In genomic region chr17:71135866-71136265, GRCm38 (mm10) we compare ENCODE assay signal across 21 mouse cellular contexts. TPM values are rescaled to one million over a fixed set of nuclear protein-coding genes. Genes with fewer than 3 reads are reported as not detected.
A peak's percentile ranks its signal among the peaks of the same experiment; 100 is the strongest.
DNase-seq lines count a peak whose midpoint lies in the region; ATAC-seq lines count a peak whose summit lies in the region.
"Had no signal": no experiment of that assay in that cellular context is flagged by ENCODE, and none has a peak within 500 bp of the region (broad histone marks: within the 10 kb centered on the region; RNA-seq: fewer than 3 reads in every experiment).

No protein-coding gene starts in this region.

- H3K4me1 ChIP-seq in liver, embryonic 13.5 days (replicated peaks) = peaks cover 20% of the 10 kb centered on the region
- H3K4me1 ChIP-seq in liver, embryonic 12.5 days = peaks cover 14% of the 10 kb centered on the region
- peaks cover 20% of the 10 kb centered on the region for H3K4me1 ChIP-seq in kidney, embryonic 14.5 days (ENCODE audit: control insufficient read depth, insufficient read depth, low read length)
- H3K4me1 ChIP-seq in limb, embryonic 11.5 days (ENCODE audit: control insufficient read depth, insufficient read depth, low read length) = peaks cover 10% of the 10 kb centered on the region
- no peaks in the 10 kb centered on the region for H3K4me1 ChIP-seq in midbrain, embryonic 11.5 days (ENCODE audit: control insufficient read depth, insufficient read depth, low read length)
- H3K4me1 ChIP-seq: embryonic facial prominence, embryonic 13.5 days; hindbrain, embryonic 10.5 days had no signal

- intact Hi-C loops in heart, postnatal 36 days (cut with DNase I) = no loop called here

- peak; percentile 77 for DNase-seq in heart, adult 11 months
- no peak for DNase-seq in heart, postnatal 36 days
- DNase-seq in liver, embryonic 13.5 days = no peak
- peak; percentile 18 for DNase-seq in limb, embryonic 11.5 days (ENCODE audit: low spot score)
- no peak for DNase-seq in midbrain, embryonic 11.5 days (ENCODE audit: low spot score, missing footprints)
- DNase-seq: adrenal gland, postnatal 10 days; cerebellum, adult 11 months; cerebellum, postnatal 10 days; retina, postnatal 1 day; right cerebral cortex, postnatal 4 days had no signal

- no peak for ATAC-seq in liver, embryonic 13.5 days (ENCODE audit: low read depth)
- ATAC-seq in liver, embryonic 12.5 days = no peak
- no peak for ATAC-seq in kidney, embryonic 14.5 days (ENCODE audit: low FRiP score, low TSS enrichment)
- ATAC-seq in limb, embryonic 11.5 days (ENCODE audit: insufficient number of reproducible peaks, low FRiP score, low TSS enrichment, low read depth) = no peak
- ATAC-seq in midbrain, embryonic 11.5 days (ENCODE audit: low FRiP score) = no peak
- ATAC-seq: activated CD4-positive, CD25-positive, alpha-beta regulatory T cell, adult 4 months; forebrain, embryonic 16.5 days; hindbrain, postnatal 0 days; intestine, postnatal 0 days had no signal

- H3K4me3 ChIP-seq in liver, embryonic 13.5 days (replicated peaks) = no peak overlapping the region
- H3K4me3 ChIP-seq in liver, embryonic 12.5 days = no peak overlapping the region
- H3K4me3 ChIP-seq in kidney, embryonic 14.5 days (ENCODE audit: low read length) = no peak overlapping the region
- H3K4me3 ChIP-seq in limb, embryonic 11.5 days (ENCODE audit: low read depth, low read length) = no peak overlapping the region
- no peak overlapping the region for H3K4me3 ChIP-seq in midbrain, embryonic 11.5 days (ENCODE audit: low read depth, low read length)
- H3K4me3 ChIP-seq: embryonic facial prominence, embryonic 13.5 days; heart, embryonic 15.5 days; hindbrain, embryonic 10.5 days; limb, embryonic 13.5 days had no signal

- no peaks in the 10 kb centered on the region for H3K36me3 ChIP-seq in liver, embryonic 13.5 days
- no peaks in the 10 kb centered on the region for H3K36me3 ChIP-seq in liver, embryonic 12.5 days
- H3K36me3 ChIP-seq in kidney, embryonic 14.5 days (ENCODE audit: control insufficient read depth, insufficient read depth, low read length) = no peaks in the 10 kb centered on the region
- H3K36me3 ChIP-seq in limb, embryonic 11.5 days (ENCODE audit: control insufficient read depth, insufficient read depth, low read length) = no peaks in the 10 kb centered on the region
- H3K36me3 ChIP-seq in midbrain, embryonic 11.5 days (ENCODE audit: control insufficient read depth, insufficient read depth, low read length) = no peaks in the 10 kb centered on the region
- H3K36me3 ChIP-seq: embryonic facial prominence, embryonic 13.5 days; G1E; heart, embryonic 15.5 days; hindbrain, embryonic 10.5 days; limb, embryonic 13.5 days had no signal

- WGBS in liver, embryonic 13.5 days (ENCODE audit: insufficient replicate concordance) = 68% methylated on average over 5 of the region's 5 CpGs
- WGBS in liver, embryonic 12.5 days (ENCODE audit: insufficient replicate concordance) = 68% methylated on average over 5 of the region's 5 CpGs
- WGBS in kidney, embryonic 14.5 days = 73% methylated on average over 5 of the region's 5 CpGs
- WGBS in limb, embryonic 11.5 days = 79% methylated on average over 5 of the region's 5 CpGs
- WGBS in midbrain, embryonic 11.5 days = 86% methylated on average over 5 of the region's 5 CpGs

- H3K27me3 ChIP-seq in liver, embryonic 13.5 days = no peaks in the 10 kb centered on the region
- no peaks in the 10 kb centered on the region for H3K27me3 ChIP-seq in liver, embryonic 12.5 days (replicated peaks)
- no peaks in the 10 kb centered on the region for H3K27me3 ChIP-seq in kidney, embryonic 14.5 days (ENCODE audit: control insufficient read depth, insufficient read depth, low read length)
- H3K27me3 ChIP-seq in limb, embryonic 11.5 days (ENCODE audit: control insufficient read depth, insufficient read depth, low read length) = no peaks in the 10 kb centered on the region
- no peaks in the 10 kb centered on the region for H3K27me3 ChIP-seq in midbrain, embryonic 11.5 days (ENCODE audit: control insufficient read depth, insufficient read depth, low read length)
- H3K27me3 ChIP-seq: embryonic facial prominence, embryonic 13.5 days; heart, embryonic 15.5 days; limb, embryonic 13.5 days had no signal

- no peak overlapping the region for H3K4me2 ChIP-seq in liver, embryonic 13.5 days
- no peak overlapping the region for H3K4me2 ChIP-seq in liver, embryonic 12.5 days
- H3K4me2 ChIP-seq in kidney, embryonic 14.5 days (replicated peaks; ENCODE audit: low read depth, low read length) = no peak overlapping the region
- H3K4me2 ChIP-seq in limb, embryonic 11.5 days (ENCODE audit: low read depth, severe bottlenecking) = no peak overlapping the region
- no peak overlapping the region for H3K4me2 ChIP-seq in midbrain, embryonic 11.5 days
- H3K4me2 ChIP-seq: embryonic facial prominence, embryonic 13.5 days; heart, embryonic 15.5 days; limb, embryonic 13.5 days had no signal

- no peaks in the 10 kb centered on the region for H3K9me3 ChIP-seq in liver, embryonic 13.5 days (replicated peaks)
- no peaks in the 10 kb centered on the region for H3K9me3 ChIP-seq in liver, embryonic 12.5 days (replicated peaks)
- H3K9me3 ChIP-seq in kidney, embryonic 14.5 days (ENCODE audit: control insufficient read depth, low read length) = no peaks in the 10 kb centered on the region
- H3K9me3 ChIP-seq in limb, embryonic 11.5 days (ENCODE audit: control insufficient read depth, low read length) = no peaks in the 10 kb centered on the region
- H3K9me3 ChIP-seq in midbrain, embryonic 11.5 days (ENCODE audit: control insufficient read depth, low read length) = no peaks in the 10 kb centered on the region
- H3K9me3 ChIP-seq: embryonic facial prominence, embryonic 13.5 days; G1E; heart, embryonic 15.5 days; hindbrain, embryonic 10.5 days; limb, embryonic 13.5 days had no signal

- no peak overlapping the region for H3K27ac ChIP-seq in liver, embryonic 13.5 days
- no peak overlapping the region for H3K27ac ChIP-seq in liver, embryonic 12.5 days
- peak overlapping the region; percentile 11; the same call in 1 of the 2 replicates for H3K27ac ChIP-seq in kidney, embryonic 14.5 days (ENCODE audit: low read depth, low read length)
- H3K27ac ChIP-seq in limb, embryonic 11.5 days (replicated peaks; ENCODE audit: low read depth, low read length) = no peak overlapping the region
- H3K27ac ChIP-seq in midbrain, embryonic 11.5 days (ENCODE audit: low read depth, low read length) = no peak overlapping the region
- H3K27ac ChIP-seq: embryonic facial prominence, embryonic 13.5 days; heart, embryonic 15.5 days; hindbrain, embryonic 10.5 days; hindbrain, postnatal 0 days; limb, embryonic 13.5 days had no signal

- H3K9ac ChIP-seq in liver, embryonic 13.5 days = 0 out of 2 replicates have a peak overlapping the region, but pooled peaks have one; percentile 13
- H3K9ac ChIP-seq in liver, embryonic 12.5 days = no peak overlapping the region
- no peak overlapping the region for H3K9ac ChIP-seq in kidney, embryonic 14.5 days (ENCODE audit: low read depth, low read length)
- no peak overlapping the region for H3K9ac ChIP-seq in limb, embryonic 11.5 days (ENCODE audit: low read length)
- no peak overlapping the region for H3K9ac ChIP-seq in midbrain, embryonic 11.5 days (ENCODE audit: low read length)
- H3K9ac ChIP-seq: embryonic facial prominence, embryonic 13.5 days; heart, embryonic 15.5 days; limb, embryonic 13.5 days had no signal

RNA-seq across cellular contexts. Expression of gene Lpin2, which starts 46.5 kb away (rescaled TPM):
- total RNA-seq in heart, postnatal 36 days (2021) = 1 to 10 TPM; 7.0 to 7.4 TPM
- 38.0 and 43.2 TPM in 2 replicates for polyA plus RNA-seq in liver, embryonic 13.5 days (2015; fragmentation: Nextera tagmentation; extraction: Ambion mirVana)
- 40.1 and 42.5 TPM in 2 replicates for polyA plus RNA-seq in liver, embryonic 12.5 days (2016; fragmentation: Nextera tagmentation; extraction: Ambion mirVana)
- polyA plus RNA-seq in kidney, embryonic 14.5 days (2014; fragmentation: Nextera tagmentation; extraction: Ambion mirVana) = 54.9 and 93.2 TPM in 2 replicates
- 48.1 and 54.8 TPM in 2 replicates for polyA plus RNA-seq in limb, embryonic 11.5 days (2014; fragmentation: Nextera tagmentation; extraction: Ambion mirVana)
- polyA plus RNA-seq in midbrain, embryonic 11.5 days (2014; fragmentation: Nextera tagmentation; extraction: Ambion mirVana) = 31.6 and 35.4 TPM in 2 replicates

Comparison
In these comparisons a context has a peak if more than half of its experiments do, and no peak if none do; other contexts are left out.
1. DNase-seq: peak in heart, adult 11 months (single experiment) and limb, embryonic 11.5 days (single experiment); none in heart, postnatal 36 days (0 of 2), liver, embryonic 13.5 days (single experiment) and midbrain, embryonic 11.5 days (single experiment).